Mouse (Mus musculus): ENCODE data around the gene Rbmy.
"Not testable (repeated sequence)": the region's sequence is repeated elsewhere in the genome, so short reads cannot be mapped to it uniquely, and the experiment has no call there.

Gene Rbmy

DNA sequence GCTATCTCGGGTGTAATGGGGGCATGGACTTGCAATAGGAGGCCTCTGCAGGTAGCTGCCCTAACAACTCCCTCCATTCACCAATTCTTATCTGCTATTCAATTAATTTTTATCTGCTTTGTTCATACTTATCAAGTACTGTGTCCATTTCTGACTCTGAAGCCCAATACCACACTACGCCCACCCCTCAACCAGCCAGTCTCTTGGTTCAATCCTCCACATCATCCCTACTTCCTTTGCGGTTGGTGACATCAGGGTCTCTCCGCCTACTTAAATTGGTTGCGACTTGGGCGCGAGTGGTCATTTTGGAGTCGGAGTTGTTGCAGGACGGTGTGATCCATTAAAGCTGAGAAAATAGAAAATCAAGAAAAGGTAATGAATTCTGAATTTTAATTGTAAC, at the start of gene Rbmy, which contains the start of gene Gm10256:
Gene Rbmy, plus strand, starts transcription at position 301 of the 400 bp plus-strand sequence.
Gene Gm10256, plus strand, starts transcription at position 320 of the 400 bp plus-strand sequence.
- not testable (repeated sequence) for H3K9me3 ChIP-seq (ENCODE audit: low read length); H3K4me1 ChIP-seq (replicated peaks; ENCODE audit: low read depth, low read length); H3K27me3 ChIP-seq (ENCODE audit: insufficient read depth, low read length); H3K36me3 ChIP-seq (ENCODE audit: insufficient read depth, low read length); H3K4me3 ChIP-seq (replicated peaks; ENCODE audit: low read length)

DNA sequence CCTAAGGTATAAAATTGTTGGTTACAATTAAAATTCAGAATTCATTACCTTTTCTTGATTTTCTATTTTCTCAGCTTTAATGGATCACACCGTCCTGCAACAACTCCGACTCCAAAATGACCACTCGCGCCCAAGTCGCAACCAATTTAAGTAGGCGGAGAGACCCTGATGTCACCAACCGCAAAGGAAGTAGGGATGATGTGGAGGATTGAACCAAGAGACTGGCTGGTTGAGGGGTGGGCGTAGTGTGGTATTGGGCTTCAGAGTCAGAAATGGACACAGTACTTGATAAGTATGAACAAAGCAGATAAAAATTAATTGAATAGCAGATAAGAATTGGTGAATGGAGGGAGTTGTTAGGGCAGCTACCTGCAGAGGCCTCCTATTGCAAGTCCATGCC, 34.4 kb upstream of the Rbmy start, which contains the start of gene Gm4064:
Gene Gm4064, minus strand, starts transcription at position 101 of the 400 bp plus-strand sequence.
- not testable (repeated sequence) for H3K27me3 ChIP-seq (ENCODE audit: insufficient read depth, low read length); H3K9me3 ChIP-seq (ENCODE audit: low read length); H3K36me3 ChIP-seq (ENCODE audit: insufficient read depth, low read length); H3K4me3 ChIP-seq (replicated peaks; ENCODE audit: low read length); H3K4me1 ChIP-seq (replicated peaks; ENCODE audit: low read depth, low read length)
